Mouse (Mus musculus) embryonic facial prominence, embryonic 10.5 days (tissue): ENCODE measurements at regions not wholly inside any gene's neighbourhood (a gene's known extent, or its start where the extent isn't known, plus 50 kb on each side); places are given as distances from the start of the nearest gene placed in this dataset.

Source experiments
- DNase-seq: peaks from one replicate; pipeline ENCODE4 v3.0.0-alpha.2; 2017; ENCODE audit warnings: low spot score
- H3K27ac ChIP-seq: fragments of 300-500 bp; sonication (generic); replicated peaks from 2 replicates; pipeline ENCODE4 v1.5.1; 2016; ENCODE audit warnings: mild to moderate bottlenecking
- H3K27me3 ChIP-seq: fragments of 300-500 bp; sonication (generic); replicated peaks from 2 replicates; pipeline ENCODE4 v1.6.1; 2016; ENCODE audit warnings: low read depth, mild to moderate bottlenecking; ENCODE audit not compliant: poor library complexity, severe bottlenecking
- H3K36me3 ChIP-seq: fragments of 300-500 bp; sonication (generic); replicated peaks from 2 replicates; pipeline ENCODE4 v1.6.1; 2016; ENCODE audit warnings: mild to moderate bottlenecking, moderate library complexity
- H3K4me1 ChIP-seq: fragments of 300-500 bp; sonication (generic); 2 replicates; pipeline ENCODE4 v1.6.1; 2016
- H3K4me3 ChIP-seq: fragments of 300-500 bp; sonication (generic); 2 replicates; pipeline ENCODE4 v1.5.1; 2016; ENCODE audit warnings: mild to moderate bottlenecking, moderate library complexity
- H3K9me3 ChIP-seq: fragments of 300-500 bp; sonication (generic); 2 replicates; pipeline ENCODE4 v1.6.1; 2016; ENCODE audit warnings: mild to moderate bottlenecking
- WGBS: fragments of 180-500 bp; shearing (Covaris S2); methylation state at CpG from one replicate; pipeline ENCODE4 v1.1.7; 2016; 5-methylcytosine and 5-hydroxymethylcytosine counted together

- 52% methylated on average over 5 of the region's 5 CpGs for WGBS
- Histone ChIP-seq H3K4me3 (no peak overlapping the region), H3K9me3 (no peaks in the 10 kb centered on the region), H3K36me3 (no peaks in the 10 kb centered on the region), H3K27me3 (no peaks in the 10 kb centered on the region), H3K27ac (no peak overlapping the region), H3K4me1 (peaks cover 14% of the 10 kb centered on the region)
- peak; percentile 31 for DNase-seq
These were observed 201.0 kb upstream of the Zdhhc25 start for GRCm38 (mm10) chr15:88399064-88399463.

GRCm38 (mm10) chr15:88399989-88400388, 200.1 kb upstream of the Zdhhc25 start:
- H3K4me1 ChIP-seq: peaks cover 14% of the 10 kb centered on the region
- WGBS: 79% methylated on average over 12 of the region's 12 CpGs
- no peaks in the 10 kb centered on the region for H3K36me3 ChIP-seq
- DNase-seq: no peak
- H3K27me3 ChIP-seq: no peaks in the 10 kb centered on the region
- H3K4me3 ChIP-seq: no peak overlapping the region
- H3K9me3 ChIP-seq: no peaks in the 10 kb centered on the region
- no peak overlapping the region for H3K27ac ChIP-seq

- Histone ChIP-seq H3K4me1 (peaks cover 14% of the 10 kb centered on the region), H3K27me3 (no peaks in the 10 kb centered on the region), H3K4me3 (no peak overlapping the region), H3K9me3 (no peaks in the 10 kb centered on the region), H3K27ac (no peak overlapping the region), H3K36me3 (no peaks in the 10 kb centered on the region)
- WGBS: 61% methylated on average over 9 of the region's 9 CpGs
- peak; percentile 16 for DNase-seq
These were observed 199.3 kb upstream of the Zdhhc25 start for GRCm38 (mm10) chr15:88400787-88401186.

- no peaks in the 10 kb centered on the region for H3K36me3 ChIP-seq
- no peaks in the 10 kb centered on the region for H3K27me3 ChIP-seq
- H3K4me3 ChIP-seq: no peak overlapping the region
- H3K9me3 ChIP-seq: peaks cover 13% of the 10 kb centered on the region
- no peaks in the 10 kb centered on the region for H3K4me1 ChIP-seq
- no peak for DNase-seq
- H3K27ac ChIP-seq: no peak overlapping the region
- 83% methylated on average over 20 of the region's 20 CpGs for WGBS
These were observed 191.4 kb upstream of the Zdhhc25 start for GRCm38 (mm10) chr15:88408461-88409379.

GRCm38 (mm10) chr15:88414206-88414605, 185.9 kb upstream of the Zdhhc25 start:
- no peak overlapping the region for H3K27ac ChIP-seq
- no peaks in the 10 kb centered on the region for H3K36me3 ChIP-seq
- WGBS: 79% methylated on average over 4 of the region's 4 CpGs
- no peak overlapping the region for H3K4me3 ChIP-seq
- no peaks in the 10 kb centered on the region for H3K27me3 ChIP-seq
- peaks cover 13% of the 10 kb centered on the region for H3K9me3 ChIP-seq
- no peaks in the 10 kb centered on the region for H3K4me1 ChIP-seq
- DNase-seq: no peak

GRCm38 (mm10) chr15:88418881-88419280, 181.2 kb upstream of the Zdhhc25 start:
- Histone ChIP-seq H3K9me3 (peaks cover 10% of the 10 kb centered on the region; the same call in 1 of the 2 replicates), H3K4me1 (no peaks in the 10 kb centered on the region), H3K4me3 (no peak overlapping the region), H3K27ac (no peak overlapping the region), H3K36me3 (no peaks in the 10 kb centered on the region), H3K27me3 (no peaks in the 10 kb centered on the region)
- no peak for DNase-seq
- WGBS: 75% methylated on average over 8 of the region's 8 CpGs

GRCm38 (mm10) chr15:88428441-88428840, 171.7 kb upstream of the Zdhhc25 start:
- Histone ChIP-seq H3K27ac (no peak overlapping the region), H3K27me3 (no peaks in the 10 kb centered on the region), H3K36me3 (no peaks in the 10 kb centered on the region), H3K4me1 (no peaks in the 10 kb centered on the region), H3K9me3 (peaks cover 4% of the 10 kb centered on the region; the same call in 1 of the 2 replicates), H3K4me3 (no peak overlapping the region)
- DNase-seq: peak; percentile 59
- 66% methylated on average over 7 of the region's 7 CpGs for WGBS

- H3K27ac ChIP-seq: no peak overlapping the region
- DNase-seq: no peak
- no peaks in the 10 kb centered on the region for H3K9me3 ChIP-seq
- 89% methylated on average over 7 of the region's 7 CpGs for WGBS
- H3K27me3 ChIP-seq: no peaks in the 10 kb centered on the region
- H3K36me3 ChIP-seq: no peaks in the 10 kb centered on the region
- no peaks in the 10 kb centered on the region for H3K4me1 ChIP-seq
- no peak overlapping the region for H3K4me3 ChIP-seq
These were observed 169.2 kb upstream of the Zdhhc25 start for GRCm38 (mm10) chr15:88430941-88431340.

GRCm38 (mm10) chr15:88448272-88448671, 151.8 kb upstream of the Zdhhc25 start:
- no peak overlapping the region for H3K4me3 ChIP-seq
- WGBS: 82% methylated on average over 4 of the region's 4 CpGs
- no peaks in the 10 kb centered on the region for H3K27me3 ChIP-seq
- no peak overlapping the region for H3K27ac ChIP-seq
- no peaks in the 10 kb centered on the region for H3K36me3 ChIP-seq
- no peaks in the 10 kb centered on the region for H3K4me1 ChIP-seq
- no peak for DNase-seq
- H3K9me3 ChIP-seq: no peaks in the 10 kb centered on the region

GRCm38 (mm10) chr15:88451241-88451640, 148.9 kb upstream of the Zdhhc25 start:
- 89% methylated on average over 6 of the region's 6 CpGs for WGBS
- no peaks in the 10 kb centered on the region for H3K9me3 ChIP-seq
- DNase-seq: no peak
- H3K36me3 ChIP-seq: no peaks in the 10 kb centered on the region
- H3K27me3 ChIP-seq: no peaks in the 10 kb centered on the region
- H3K27ac ChIP-seq: no peak overlapping the region
- no peaks in the 10 kb centered on the region for H3K4me1 ChIP-seq
- H3K4me3 ChIP-seq: no peak overlapping the region

- Histone ChIP-seq H3K4me3 (no peak overlapping the region), H3K27me3 (0 out of 2 replicates have a peak, but pooled peaks cover 11% of the 10 kb centered on the region), H3K4me1 (peaks cover 9% of the 10 kb centered on the region), H3K36me3 (no peaks in the 10 kb centered on the region), H3K9me3 (no peaks in the 10 kb centered on the region), H3K27ac (no peak overlapping the region)
- 27% methylated on average over 12 of the region's 12 CpGs for WGBS
- DNase-seq: peak; percentile 27
These were observed 132.0 kb upstream of the Zdhhc25 start for GRCm38 (mm10) chr15:88468107-88468506.

GRCm38 (mm10) chr15:88468810-88469209, 131.3 kb upstream of the Zdhhc25 start:
- Histone ChIP-seq H3K36me3 (no peaks in the 10 kb centered on the region), H3K27me3 (0 out of 2 replicates have a peak, but pooled peaks cover 11% of the 10 kb centered on the region), H3K4me1 (peaks cover 9% of the 10 kb centered on the region), H3K27ac (no peak overlapping the region), H3K9me3 (no peaks in the 10 kb centered on the region), H3K4me3 (no peak overlapping the region)
- WGBS: 48% methylated on average over 2 of the region's 2 CpGs
- peak; percentile 66 for DNase-seq
